Mouse (Mus musculus) embryonic fibroblast, embryonic 13.5 days (primary cell): ENCODE results near the gene Bicra.

ENCODE experiments used
- CTCF ChIP-seq: IDR thresholded peaks from 2 replicates; pipeline ENCODE4 v1.5.1; 2011; ENCODE audit warnings: mild to moderate bottlenecking, control low read depth, low read length, moderate library complexity, borderline replicate concordance; ENCODE audit not compliant: insufficient read depth
- POLR2A ChIP-seq: IDR thresholded peaks from 2 replicates; pipeline ENCODE4 v1.6.1; 2011; ENCODE audit warnings: low read depth, mild to moderate bottlenecking, control low read depth, low read length, moderate library complexity

- TF ChIP-seq CTCF (no peak), POLR2A (no peak)
Observed at GRCm38 (mm10) chr7:16079947-16080346, 32.2 kb upstream of the Bicra start.
